Mouse (Mus musculus): ENCODE data around the gene Olfr683.
"Not testable (repeated sequence)": the region's sequence is repeated elsewhere in the genome, so short reads cannot be mapped to it uniquely, and the experiment has no call there.

Gene Olfr683

DNA sequence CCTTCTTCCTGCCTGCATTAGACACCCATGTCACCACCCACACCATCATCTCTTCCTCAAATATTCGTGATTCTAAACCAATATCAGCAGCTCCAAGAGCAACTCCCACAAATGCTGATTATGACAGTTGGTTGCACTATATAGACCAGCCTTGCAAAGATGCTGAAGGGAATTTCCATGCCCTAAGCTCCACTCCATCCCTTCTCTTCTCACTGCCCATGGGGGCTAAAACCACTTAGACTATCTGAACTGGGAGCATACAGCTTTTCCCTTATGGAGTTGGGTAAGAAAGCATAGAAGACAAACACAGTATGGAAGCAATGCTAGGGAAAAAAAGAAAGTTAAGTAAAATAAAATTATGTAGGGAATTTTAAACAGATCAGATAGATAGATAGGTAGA is at the start of gene Olfr683:
Olfr683 (minus strand) TSS at position 101 of the 400 bp plus-strand sequence.
- in situ Hi-C loops (cut with MboI, MseI): no loop called here

DNA sequence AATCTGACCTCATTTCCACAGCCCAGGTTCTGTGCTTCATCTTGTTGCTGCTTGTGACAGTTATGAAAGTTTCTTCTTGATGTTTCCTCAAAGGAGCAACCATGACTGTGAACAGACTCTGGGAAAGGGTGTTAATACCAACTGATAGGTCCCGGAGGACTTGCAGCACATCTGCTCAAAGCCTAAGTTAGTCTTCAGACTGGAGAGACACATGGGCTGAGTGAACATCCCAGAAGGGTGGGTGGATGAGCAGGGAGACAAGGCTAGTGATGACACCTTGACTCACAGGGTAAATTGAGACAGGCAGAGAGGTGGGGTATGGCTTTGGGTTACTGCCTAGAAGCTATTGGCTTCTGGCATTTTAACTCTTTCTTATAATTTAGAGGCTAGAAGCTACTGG is 39.1 kb upstream of the Olfr683 start, which contains the start of gene Olfr685:
Olfr685 (minus strand) TSS at position 101 of the 400 bp plus-strand sequence.
- in situ Hi-C loops (cut with MboI, MseI): no loop called here

DNA sequence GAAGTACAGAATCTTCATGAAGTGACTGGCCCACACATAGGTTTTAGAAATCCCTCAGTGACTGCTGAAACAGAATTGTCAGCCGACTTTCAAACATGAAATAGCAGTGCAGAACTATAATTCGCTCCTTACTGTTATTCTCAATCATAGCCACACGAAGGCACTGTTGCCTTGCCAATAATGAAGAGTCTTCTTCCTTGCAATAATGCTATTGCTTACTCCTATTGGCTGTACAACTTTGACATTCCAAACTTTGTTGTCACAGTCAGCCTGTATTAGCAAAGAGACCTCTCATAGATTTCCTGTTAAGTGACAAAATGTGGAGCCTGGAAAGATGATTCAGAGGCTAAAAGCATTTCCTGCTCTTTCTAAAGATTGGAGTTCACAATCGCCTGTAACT is 24.0 kb upstream of the Olfr683 start:
- in situ Hi-C loops (cut with MboI, MseI): no loop called here

DNA sequence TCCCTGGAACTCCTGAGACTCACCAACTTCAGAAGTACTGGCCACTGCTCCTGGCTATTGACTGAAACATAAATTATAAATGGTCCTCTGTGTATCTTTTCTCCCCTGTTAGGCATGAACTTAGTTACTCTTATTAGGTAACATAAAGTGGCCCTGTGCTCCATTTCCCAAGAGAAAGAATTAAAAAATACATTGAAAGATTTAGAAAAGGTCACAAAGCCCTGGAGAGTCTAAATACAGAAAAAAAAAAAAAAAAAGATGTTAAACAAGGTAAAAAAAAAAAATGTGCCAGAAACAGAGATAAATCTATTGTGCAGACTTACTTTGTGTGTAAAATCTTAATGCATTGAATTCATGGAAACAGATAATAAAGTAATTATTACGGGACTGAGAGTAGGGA is 16.7 kb upstream of the Olfr683 start, which contains the start of gene Olfr684:
Olfr684 (minus strand) TSS at position 101 of the 400 bp plus-strand sequence.
- in situ Hi-C loops (cut with MboI, MseI): no loop called here

DNA sequence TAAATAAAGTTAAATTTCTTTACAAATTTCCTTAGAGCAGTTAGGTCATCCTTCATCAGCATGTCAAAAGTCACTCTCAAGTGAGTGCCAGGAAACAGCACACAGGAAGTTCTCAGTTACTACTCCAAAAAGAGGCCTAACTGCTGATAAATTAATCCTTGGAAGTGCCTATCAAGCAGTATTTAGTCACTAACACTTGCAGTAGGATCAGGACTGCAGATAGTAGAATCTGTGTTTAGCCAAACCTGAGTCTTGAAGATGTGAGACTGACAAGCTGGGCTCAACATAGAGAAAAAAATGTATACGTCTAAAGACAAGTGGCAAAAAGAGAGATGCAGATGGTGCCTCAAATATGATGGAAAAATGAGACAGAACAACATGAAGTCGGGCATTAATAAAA is 5.5 kb downstream of the Olfr683 start:
- in situ Hi-C loops (cut with MboI, MseI): no loop called here

DNA sequence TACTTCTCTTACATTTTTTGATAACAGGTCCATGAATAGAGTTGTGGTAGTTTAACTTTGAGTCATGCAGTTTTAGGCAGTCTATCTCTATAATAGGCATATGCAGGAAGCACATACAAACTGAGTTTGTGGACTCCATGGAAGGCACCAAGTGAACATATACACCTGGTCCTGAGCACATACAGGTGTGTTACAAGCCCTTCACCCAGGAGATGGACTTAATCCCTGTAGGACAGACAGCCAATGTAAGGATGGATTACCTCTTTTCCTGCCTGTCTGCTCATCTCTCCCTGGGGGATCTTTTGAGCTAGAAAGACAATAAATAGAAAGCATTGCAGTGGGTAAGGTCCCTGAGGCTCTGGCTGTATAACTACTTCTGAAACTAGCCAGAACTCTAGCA is 30.3 kb downstream of the Olfr683 start, which contains the start of gene Olfr681:
Olfr681 (plus strand) TSS at position 301 of the 400 bp plus-strand sequence.
- in situ Hi-C loops (cut with MboI, MseI): no loop called here

DNA sequence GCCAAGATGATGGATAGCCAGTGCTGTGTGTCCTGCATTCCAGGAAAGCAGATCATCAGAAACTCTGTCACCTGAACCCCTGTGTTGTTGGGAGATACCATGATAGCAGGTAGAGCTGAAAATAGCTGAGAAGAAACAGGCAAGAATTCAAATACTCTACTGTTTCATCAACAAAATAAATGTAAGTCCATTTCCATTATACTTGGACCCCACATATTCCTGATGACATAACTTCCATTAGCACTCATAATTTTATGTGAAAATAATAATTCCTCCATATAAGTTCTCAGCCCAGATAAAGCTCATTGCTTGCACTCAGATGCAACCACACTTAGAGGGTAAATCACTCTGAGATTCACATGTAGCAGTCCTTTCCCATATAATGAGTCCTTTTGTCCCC is 54.1 kb downstream of the Olfr683 start, which contains the start of gene Olfr680-ps1:
Olfr680-ps1 (minus strand) TSS at position 101 of the 400 bp plus-strand sequence.
- in situ Hi-C loops (cut with MboI, MseI): not testable (repeated sequence)
